Mouse (Mus musculus): Measurements from ENCODE around the gene Zfp618.

DNA sequence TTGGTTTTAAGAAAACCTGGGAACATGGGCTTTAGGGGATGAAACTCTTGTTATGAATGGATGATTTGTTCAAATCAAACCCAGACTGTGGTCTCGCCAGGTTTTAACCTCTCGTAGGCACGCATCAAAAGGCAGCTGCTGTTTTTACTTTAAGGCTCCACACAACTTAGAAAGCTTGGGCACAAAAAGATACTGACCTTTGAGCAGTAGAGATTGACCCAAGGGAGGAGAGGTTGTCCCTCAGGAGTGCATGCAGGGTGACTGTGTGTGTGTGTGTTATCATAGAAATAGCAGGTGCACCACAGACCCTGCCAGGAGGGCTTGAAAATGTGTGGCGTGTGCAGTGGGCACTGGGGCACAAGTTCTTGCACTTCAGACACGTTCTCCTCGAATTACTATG lies 95.0 kb downstream of the Zfp618 start:
- TF ChIP-seq CTCF (IDR thresholded peaks at IDR 0.05; ENCODE audit: low read depth, low read length), result no peak
- TF ChIP-seq POLR2AphosphoS5 (IDR thresholded peaks at IDR 0.05; ENCODE audit: insufficient replicate concordance, low read depth, low read length), result no peak
- no peak for TF ChIP-seq GATA1 (IDR thresholded peaks at IDR 0.05; ENCODE audit: borderline replicate concordance, low read length)
- no peak for TF ChIP-seq TAL1 (conservative IDR thresholded peaks at IDR 0.05; ENCODE audit: low read depth, low read length)
- no peak for TF ChIP-seq GATA2 (IDR thresholded peaks at IDR 0.05; ENCODE audit: borderline replicate concordance, low read depth, low read length)

Measured in G1E (cell line).